Mouse (Mus musculus): ENCODE results near the gene Rtn4. TPM values are rescaled to one million over a fixed set of nuclear protein-coding genes. Genes with fewer than 3 reads are reported as not detected.

The Rtn4 gene
- polyA plus RNA-seq, 1 experiment, result 410 TPM

GRCm38 (mm10) chr11:29779409-29780026 is 86.8 kb downstream of the Rtn4 start:
- no peaks in the 10 kb centered on the region for H3K36me3 ChIP-seq (ENCODE audit: control insufficient read depth, insufficient read depth, low read length, poor library complexity, severe bottlenecking)
- no peak overlapping the region for H3K9ac ChIP-seq (ENCODE audit: low read depth, poor library complexity, severe bottlenecking)
- no peaks in the 10 kb centered on the region for H3K27me3 ChIP-seq (ENCODE audit: control insufficient read depth, insufficient read depth, low read length, poor library complexity, severe bottlenecking)
- H3K9me3 ChIP-seq (replicated peaks; ENCODE audit: control insufficient read depth, insufficient read depth, low read length, poor library complexity, severe bottlenecking), result peaks cover 3% of the 10 kb centered on the region; the same call in 1 of the 2 replicates
- TF ChIP-seq EP300 (IDR thresholded peaks at IDR 0.05; ENCODE audit: insufficient read depth, low read depth, low read length) (no peak), CTCF (IDR thresholded peaks at IDR 0.05; ENCODE audit: low read depth, low read length) (no peak), POLR2A (IDR thresholded peaks at IDR 0.05; ENCODE audit: insufficient read depth, low read length) (no peak)
- H3K4me3 ChIP-seq (ENCODE audit: low read depth, low read length), result no peak overlapping the region
- H3K4me1 ChIP-seq (ENCODE audit: control insufficient read depth, insufficient read depth, low read length), result no peaks in the 10 kb centered on the region
- H3K27ac ChIP-seq (ENCODE audit: insufficient read depth, low read length), result no peak overlapping the region

GRCm38 (mm10) chr11:29786583-29787219 is 94.0 kb downstream of the Rtn4 start:
- Histone ChIP-seq H3K9ac (ENCODE audit: low read depth, poor library complexity, severe bottlenecking) (no peak overlapping the region), H3K27me3 (ENCODE audit: control insufficient read depth, insufficient read depth, low read length, poor library complexity, severe bottlenecking) (no peaks in the 10 kb centered on the region), H3K4me1 (ENCODE audit: control insufficient read depth, insufficient read depth, low read length) (no peaks in the 10 kb centered on the region), H3K4me3 (ENCODE audit: low read depth, low read length) (no peak overlapping the region), H3K27ac (ENCODE audit: insufficient read depth, low read length) (no peak overlapping the region), H3K36me3 (ENCODE audit: control insufficient read depth, insufficient read depth, low read length, poor library complexity, severe bottlenecking) (no peaks in the 10 kb centered on the region), H3K9me3 (replicated peaks; ENCODE audit: control insufficient read depth, insufficient read depth, low read length, poor library complexity, severe bottlenecking) (no peaks in the 10 kb centered on the region)
- TF ChIP-seq CTCF (IDR thresholded peaks at IDR 0.05; ENCODE audit: low read depth, low read length), result no peak
- TF ChIP-seq POLR2A (IDR thresholded peaks at IDR 0.05; ENCODE audit: insufficient read depth, low read length), result no peak
- TF ChIP-seq EP300 (IDR thresholded peaks at IDR 0.05; ENCODE audit: insufficient read depth, low read depth, low read length), result no peak

GRCm38 (mm10) chr11:29787473-29787872 is 94.7 kb downstream of the Rtn4 start:
- TF ChIP-seq EP300 (IDR thresholded peaks at IDR 0.05; ENCODE audit: insufficient read depth, low read depth, low read length) (no peak), CTCF (IDR thresholded peaks at IDR 0.05; ENCODE audit: low read depth, low read length) (no peak), POLR2A (IDR thresholded peaks at IDR 0.05; ENCODE audit: insufficient read depth, low read length) (no peak)
- Histone ChIP-seq H3K4me1 (ENCODE audit: control insufficient read depth, insufficient read depth, low read length) (no peaks in the 10 kb centered on the region), H3K4me3 (ENCODE audit: low read depth, low read length) (no peak overlapping the region), H3K36me3 (ENCODE audit: control insufficient read depth, insufficient read depth, low read length, poor library complexity, severe bottlenecking) (no peaks in the 10 kb centered on the region), H3K27ac (ENCODE audit: insufficient read depth, low read length) (no peak overlapping the region), H3K9me3 (replicated peaks; ENCODE audit: control insufficient read depth, insufficient read depth, low read length, poor library complexity, severe bottlenecking) (no peaks in the 10 kb centered on the region), H3K9ac (ENCODE audit: low read depth, poor library complexity, severe bottlenecking) (no peak overlapping the region), H3K27me3 (ENCODE audit: control insufficient read depth, insufficient read depth, low read length, poor library complexity, severe bottlenecking) (no peaks in the 10 kb centered on the region)

GRCm38 (mm10) chr11:29788499-29788898 is 95.8 kb downstream of the Rtn4 start:
- no peaks in the 10 kb centered on the region for H3K36me3 ChIP-seq (ENCODE audit: control insufficient read depth, insufficient read depth, low read length, poor library complexity, severe bottlenecking)
- H3K27ac ChIP-seq (ENCODE audit: insufficient read depth, low read length), result no peak overlapping the region
- H3K27me3 ChIP-seq (ENCODE audit: control insufficient read depth, insufficient read depth, low read length, poor library complexity, severe bottlenecking), result no peaks in the 10 kb centered on the region
- H3K9me3 ChIP-seq (replicated peaks; ENCODE audit: control insufficient read depth, insufficient read depth, low read length, poor library complexity, severe bottlenecking), result no peaks in the 10 kb centered on the region
- H3K9ac ChIP-seq (ENCODE audit: low read depth, poor library complexity, severe bottlenecking), result no peak overlapping the region
- TF ChIP-seq POLR2A (IDR thresholded peaks at IDR 0.05; ENCODE audit: insufficient read depth, low read length) (no peak), CTCF (IDR thresholded peaks at IDR 0.05; ENCODE audit: low read depth, low read length) (no peak), EP300 (IDR thresholded peaks at IDR 0.05; ENCODE audit: insufficient read depth, low read depth, low read length) (no peak)
- no peaks in the 10 kb centered on the region for H3K4me1 ChIP-seq (ENCODE audit: control insufficient read depth, insufficient read depth, low read length)
- no peak overlapping the region for H3K4me3 ChIP-seq (ENCODE audit: low read depth, low read length)

GRCm38 (mm10) chr11:29788921-29789638 is 96.3 kb downstream of the Rtn4 start:
- Histone ChIP-seq H3K9me3 (replicated peaks; ENCODE audit: control insufficient read depth, insufficient read depth, low read length, poor library complexity, severe bottlenecking) (no peaks in the 10 kb centered on the region), H3K27ac (ENCODE audit: insufficient read depth, low read length) (no peak overlapping the region), H3K27me3 (ENCODE audit: control insufficient read depth, insufficient read depth, low read length, poor library complexity, severe bottlenecking) (no peaks in the 10 kb centered on the region), H3K4me1 (ENCODE audit: control insufficient read depth, insufficient read depth, low read length) (no peaks in the 10 kb centered on the region), H3K9ac (ENCODE audit: low read depth, poor library complexity, severe bottlenecking) (no peak overlapping the region), H3K36me3 (ENCODE audit: control insufficient read depth, insufficient read depth, low read length, poor library complexity, severe bottlenecking) (no peaks in the 10 kb centered on the region), H3K4me3 (ENCODE audit: low read depth, low read length) (no peak overlapping the region)
- TF ChIP-seq POLR2A (IDR thresholded peaks at IDR 0.05; ENCODE audit: insufficient read depth, low read length), result no peak
- no peak for TF ChIP-seq EP300 (IDR thresholded peaks at IDR 0.05; ENCODE audit: insufficient read depth, low read depth, low read length)
- TF ChIP-seq CTCF (IDR thresholded peaks at IDR 0.05; ENCODE audit: low read depth, low read length), result no peak

- no peak overlapping the region for H3K4me3 ChIP-seq (ENCODE audit: low read depth, low read length)
- no peak overlapping the region for H3K27ac ChIP-seq (ENCODE audit: insufficient read depth, low read length)
- H3K36me3 ChIP-seq (ENCODE audit: control insufficient read depth, insufficient read depth, low read length, poor library complexity, severe bottlenecking), result no peaks in the 10 kb centered on the region
- H3K4me1 ChIP-seq (ENCODE audit: control insufficient read depth, insufficient read depth, low read length), result no peaks in the 10 kb centered on the region
- H3K9ac ChIP-seq (ENCODE audit: low read depth, poor library complexity, severe bottlenecking), result no peak overlapping the region
- H3K9me3 ChIP-seq (replicated peaks; ENCODE audit: control insufficient read depth, insufficient read depth, low read length, poor library complexity, severe bottlenecking), result no peaks in the 10 kb centered on the region
- H3K27me3 ChIP-seq (ENCODE audit: control insufficient read depth, insufficient read depth, low read length, poor library complexity, severe bottlenecking), result no peaks in the 10 kb centered on the region
- TF ChIP-seq POLR2A (IDR thresholded peaks at IDR 0.05; ENCODE audit: insufficient read depth, low read length), result no peak
- no peak for TF ChIP-seq CTCF (IDR thresholded peaks at IDR 0.05; ENCODE audit: low read depth, low read length)
- no peak for TF ChIP-seq EP300 (IDR thresholded peaks at IDR 0.05; ENCODE audit: insufficient read depth, low read depth, low read length)
Observed at GRCm38 (mm10) chr11:29790796-29791195, 98.0 kb downstream of the Rtn4 start.

Other genes starting within 250 kb of the Rtn4 start
- 13.9 and 14.0 TPM in 2 replicates for gene Prorsd1, start 177.9 kb upstream of the Rtn4 start, polyA plus RNA-seq (2011; ENCODE audit: insufficient read depth, insufficient read length, low read depth, missing spikeins)
- 37.9 and 38.7 TPM in 2 replicates for gene Mtif2, start 166.5 kb upstream of the Rtn4 start, polyA plus RNA-seq (2011; ENCODE audit: insufficient read depth, insufficient read length, low read depth, missing spikeins)
- 0.53 and 1.2 TPM in 2 replicates for gene Clhc1, start 145.0 kb upstream of the Rtn4 start, polyA plus RNA-seq (2011; ENCODE audit: insufficient read depth, insufficient read length, low read depth, missing spikeins)
- 2,911 and 3,072 TPM in 2 replicates for gene Rps27a, start 144.8 kb upstream of the Rtn4 start, polyA plus RNA-seq (2011; ENCODE audit: insufficient read depth, insufficient read length, low read depth, missing spikeins)
- not detected in 2 replicates for gene 4931440F15Rik, start 132.7 kb downstream of the Rtn4 start, polyA plus RNA-seq (2011; ENCODE audit: insufficient read depth, insufficient read length, low read depth, missing spikeins)